In genomic region chr3:122246406-122246805, GRCm38 (mm10) we compare ENCODE assay signal across 8 mouse cellular contexts. TPM values are rescaled to one million over a fixed set of nuclear protein-coding genes. Genes with fewer than 3 reads are reported as not detected.
DNase-seq lines count a peak whose midpoint lies in the region; ATAC-seq and TF ChIP-seq lines count a peak whose summit lies in the region.

No protein-coding gene starts in this region.

- TF ChIP-seq CTCF in cortical plate, adult 2 months (IDR thresholded peaks at IDR 0.05; ENCODE audit: extremely low read depth, insufficient read depth, low read length) = no peak
- no peak for TF ChIP-seq CTCF in hindbrain, postnatal 0 days (IDR thresholded peaks at IDR 0.05; ENCODE audit: low read depth)

- H3K9me3 ChIP-seq in kidney, embryonic 15.5 days (replicated peaks) = no peaks in the 10 kb centered on the region
- H3K9me3 ChIP-seq in hindbrain, postnatal 0 days (ENCODE audit: low read length) = no peaks in the 10 kb centered on the region
- H3K9me3 ChIP-seq in midbrain, embryonic 16.5 days (replicated peaks; ENCODE audit: control insufficient read depth, low read length, poor library complexity, severe bottlenecking) = no peaks in the 10 kb centered on the region

- no peaks in the 10 kb centered on the region for H3K27me3 ChIP-seq in kidney, embryonic 15.5 days
- H3K27me3 ChIP-seq in hindbrain, postnatal 0 days (ENCODE audit: insufficient read depth, low read length) = no peaks in the 10 kb centered on the region
- no peaks in the 10 kb centered on the region for H3K27me3 ChIP-seq in midbrain, embryonic 16.5 days (ENCODE audit: control insufficient read depth, insufficient read depth, low read depth, low read length)

- H3K4me3 ChIP-seq in kidney, embryonic 15.5 days (replicated peaks) = peak overlapping the region; percentile 95
- H3K4me3 ChIP-seq in cortical plate, adult 2 months (ENCODE audit: insufficient read depth, low read length) = peak overlapping the region; percentile 99
- H3K4me3 ChIP-seq in hindbrain, postnatal 0 days (ENCODE audit: low read length) = peak overlapping the region; percentile 93
- H3K4me3 ChIP-seq in midbrain, embryonic 16.5 days (ENCODE audit: low read depth, low read length) = peak overlapping the region; percentile 68

- H3K36me3 ChIP-seq in kidney, embryonic 15.5 days = no peaks in the 10 kb centered on the region
- no peaks in the 10 kb centered on the region for H3K36me3 ChIP-seq in hindbrain, postnatal 0 days (ENCODE audit: insufficient read depth, low read length)
- H3K36me3 ChIP-seq in midbrain, embryonic 16.5 days (ENCODE audit: control insufficient read depth, insufficient read depth, low read length) = no peaks in the 10 kb centered on the region

- TF ChIP-seq POLR2A in cortical plate, adult 2 months (IDR thresholded peaks at IDR 0.05; ENCODE audit: extremely low read depth, insufficient read depth, low read length) = no peak

- 24% methylated on average over 6 of the region's 6 CpGs for WGBS in kidney, embryonic 15.5 days
- 28% methylated on average over 6 of the region's 6 CpGs for WGBS in hindbrain, postnatal 0 days
- WGBS in midbrain, embryonic 16.5 days = 24% methylated on average over 6 of the region's 6 CpGs

- peak overlapping the region; percentile 95; the same call in 1 of the 2 replicates for H3K27ac ChIP-seq in kidney, embryonic 15.5 days
- no peak overlapping the region for H3K27ac ChIP-seq in cortical plate, adult 2 months (ENCODE audit: insufficient read depth, low read length)
- peak overlapping the region; percentile 95 for H3K27ac ChIP-seq in hindbrain, postnatal 0 days
- H3K27ac ChIP-seq in midbrain, embryonic 16.5 days (ENCODE audit: low read length) = no peak overlapping the region

- DNase-seq in kidney, postnatal 25 days = no peak
- DNase-seq in hindbrain, postnatal 0 days (ENCODE audit: low spot score) = peak; percentile 9
- DNase-seq in frontal cortex, adult 2 months (ENCODE audit: extremely low spot score in 1 of 2, low spot score in 1 of 2) = no peak
- no peak for DNase-seq in thymus, postnatal 14 days
- no peak for DNase-seq in layer of hippocampus, adult 9-10 months (ENCODE audit: low spot score)

- peak overlapping the region; percentile 87 for H3K9ac ChIP-seq in kidney, embryonic 15.5 days
- peak overlapping the region; percentile 92 for H3K9ac ChIP-seq in hindbrain, postnatal 0 days (replicated peaks; ENCODE audit: low read length)
- H3K9ac ChIP-seq in midbrain, embryonic 16.5 days (ENCODE audit: low read depth, low read length) = peak overlapping the region; percentile 87

- no peak for ATAC-seq in kidney, embryonic 15.5 days (replicated peaks; ENCODE audit: low FRiP score)
- no peak for ATAC-seq in hindbrain, postnatal 0 days
- ATAC-seq in midbrain, embryonic 16.5 days = no peak

- H3K4me2 ChIP-seq in kidney, embryonic 15.5 days = peak overlapping the region; percentile 87
- peak overlapping the region; percentile 75 for H3K4me2 ChIP-seq in hindbrain, postnatal 0 days (ENCODE audit: low read depth, low read length)
- H3K4me2 ChIP-seq in midbrain, embryonic 16.5 days (ENCODE audit: low read length) = peak overlapping the region; percentile 66

- H3K4me1 ChIP-seq in kidney, embryonic 15.5 days = peaks cover 24% of the 10 kb centered on the region
- H3K4me1 ChIP-seq in cortical plate, adult 2 months (ENCODE audit: control insufficient read depth, insufficient read depth, low read length) = peaks cover 8% of the 10 kb centered on the region
- H3K4me1 ChIP-seq in hindbrain, postnatal 0 days (ENCODE audit: insufficient read depth, low read length) = peaks cover 11% of the 10 kb centered on the region
- H3K4me1 ChIP-seq in midbrain, embryonic 16.5 days (ENCODE audit: control insufficient read depth, insufficient read depth, low read length) = peaks cover 18% of the 10 kb centered on the region

RNA-seq across cellular contexts. Expression of gene Gclm, which starts 1.0 kb away (rescaled TPM):
- 91.8 and 102 TPM in 2 replicates for polyA plus RNA-seq in kidney, embryonic 15.5 days (2015; fragmentation: Nextera tagmentation; extraction: Ambion mirVana)
- polyA plus RNA-seq in cortical plate, adult 2 months (2012; rRNA removed) = 46.6 and 49.5 TPM in 2 replicates
- total RNA-seq in hindbrain, postnatal 0 days (2014; rRNA removed) = 32.1 and 36.9 TPM in 2 replicates
- polyA plus RNA-seq in hindbrain, postnatal 0 days (2015; fragmentation: Nextera tagmentation; extraction: Ambion mirVana) = 65.0 and 67.6 TPM in 2 replicates
- 38.9 and 41.4 TPM in 2 replicates for polyA plus RNA-seq in midbrain, embryonic 16.5 days (2015; fragmentation: Nextera tagmentation; extraction: Ambion mirVana)
- polyA plus RNA-seq in frontal cortex, adult 2 months (2012; rRNA removed) = 38.2 and 43.4 TPM in 2 replicates

RNA-seq across cellular contexts. Expression of gene Dnttip2, which starts 27.8 kb away (rescaled TPM):
- 73.3 and 82.0 TPM in 2 replicates for polyA plus RNA-seq in kidney, embryonic 15.5 days (2015; fragmentation: Nextera tagmentation; extraction: Ambion mirVana)
- 17.0 and 17.6 TPM in 2 replicates for polyA plus RNA-seq in cortical plate, adult 2 months (2012; rRNA removed)
- 8.5 and 9.9 TPM in 2 replicates for total RNA-seq in hindbrain, postnatal 0 days (2014; rRNA removed)
- polyA plus RNA-seq in hindbrain, postnatal 0 days (2015; fragmentation: Nextera tagmentation; extraction: Ambion mirVana) = 43.7 and 48.6 TPM in 2 replicates
- polyA plus RNA-seq in midbrain, embryonic 16.5 days (2015; fragmentation: Nextera tagmentation; extraction: Ambion mirVana) = 42.6 and 48.3 TPM in 2 replicates
- polyA plus RNA-seq in frontal cortex, adult 2 months (2012; rRNA removed) = 17.8 and 21.0 TPM in 2 replicates

RNA-seq across cellular contexts. Expression of gene Bcar3, which starts 47.5 kb away (rescaled TPM):
- polyA plus RNA-seq in kidney, embryonic 15.5 days (2015; fragmentation: Nextera tagmentation; extraction: Ambion mirVana) = 13.8 and 15.5 TPM in 2 replicates
- polyA plus RNA-seq in cortical plate, adult 2 months (2012; rRNA removed) = 15.8 and 17.0 TPM in 2 replicates
- 23.8 and 29.4 TPM in 2 replicates for total RNA-seq in hindbrain, postnatal 0 days (2014; rRNA removed)
- polyA plus RNA-seq in hindbrain, postnatal 0 days (2015; fragmentation: Nextera tagmentation; extraction: Ambion mirVana) = 6.3 and 7.7 TPM in 2 replicates
- polyA plus RNA-seq in midbrain, embryonic 16.5 days (2015; fragmentation: Nextera tagmentation; extraction: Ambion mirVana) = 7.5 and 7.6 TPM in 2 replicates
- polyA plus RNA-seq in frontal cortex, adult 2 months (2012; rRNA removed) = 19.0 and 19.4 TPM in 2 replicates

Comparison
In these comparisons a context has a peak if more than half of its experiments do, and no peak if none do; other contexts are left out.
1. H3K27ac ChIP-seq: peak in kidney, embryonic 15.5 days (single experiment) and hindbrain, postnatal 0 days (single experiment); none in cortical plate, adult 2 months (single experiment) and midbrain, embryonic 16.5 days (single experiment).
2. Peak in every context shown above with its lines, with median percentiles within 50 percentile points of each other: H3K4me2 ChIP-seq, H3K4me3 ChIP-seq and H3K9ac ChIP-seq.